Mouse (Mus musculus): ENCODE measurements around the gene Itga11. TPM values are rescaled to one million over a fixed set of nuclear protein-coding genes. Genes with fewer than 3 reads are reported as not detected.
A peak's percentile ranks its signal among the peaks of the same experiment; 100 is the strongest.

Gene Itga11
- polyA plus RNA-seq, 1 experiment from 2014 or later = 2.5 TPM

DNA sequence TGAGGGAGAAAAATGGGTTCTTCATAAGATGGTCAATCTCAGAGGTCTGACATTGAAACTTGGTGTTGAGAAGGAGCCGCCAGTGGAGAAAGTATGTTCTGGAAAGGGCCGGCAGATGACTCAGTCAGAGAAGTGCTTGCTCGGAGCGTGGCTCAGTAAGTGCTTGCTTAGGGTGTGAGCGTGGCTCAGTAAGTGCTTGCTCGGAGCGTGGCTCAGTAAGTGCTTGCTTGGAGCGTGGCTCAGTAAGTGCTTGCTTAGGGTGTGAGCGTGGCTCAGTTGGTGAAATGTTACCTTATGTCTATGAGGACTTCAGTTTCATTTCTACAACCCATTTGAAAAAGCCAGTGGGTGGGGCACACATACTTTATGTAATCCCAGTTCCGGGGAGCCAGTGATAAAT lies 12.1 kb downstream of the Itga11 start:
- H3K27me3 ChIP-seq (ENCODE audit: control insufficient read depth, insufficient read depth, low read length) = no peaks in the 10 kb centered on the region
- ATAC-seq (replicated peaks; ENCODE audit: insufficient number of reproducible peaks, low FRiP score, low TSS enrichment, low read depth) = no peak
- H3K4me3 ChIP-seq (ENCODE audit: low read depth, low read length) = no peak overlapping the region
- no peak overlapping the region for H3K9ac ChIP-seq (replicated peaks; ENCODE audit: low read length)
- no peaks in the 10 kb centered on the region for H3K9me3 ChIP-seq (replicated peaks; ENCODE audit: control insufficient read depth, low read length)
- no peak for DNase-seq (ENCODE audit: low spot score)
- no peaks in the 10 kb centered on the region for H3K36me3 ChIP-seq (replicated peaks; ENCODE audit: control insufficient read depth, insufficient read depth, low read depth, low read length)
- no peak overlapping the region for H3K27ac ChIP-seq (replicated peaks; ENCODE audit: low read depth, low read length)
- H3K4me2 ChIP-seq (ENCODE audit: low read depth, low read length) = no peak overlapping the region
- WGBS = 88% methylated on average over 10 of the region's 10 CpGs
- no peaks in the 10 kb centered on the region for H3K4me1 ChIP-seq (ENCODE audit: control insufficient read depth, insufficient read depth, low read length)

DNA sequence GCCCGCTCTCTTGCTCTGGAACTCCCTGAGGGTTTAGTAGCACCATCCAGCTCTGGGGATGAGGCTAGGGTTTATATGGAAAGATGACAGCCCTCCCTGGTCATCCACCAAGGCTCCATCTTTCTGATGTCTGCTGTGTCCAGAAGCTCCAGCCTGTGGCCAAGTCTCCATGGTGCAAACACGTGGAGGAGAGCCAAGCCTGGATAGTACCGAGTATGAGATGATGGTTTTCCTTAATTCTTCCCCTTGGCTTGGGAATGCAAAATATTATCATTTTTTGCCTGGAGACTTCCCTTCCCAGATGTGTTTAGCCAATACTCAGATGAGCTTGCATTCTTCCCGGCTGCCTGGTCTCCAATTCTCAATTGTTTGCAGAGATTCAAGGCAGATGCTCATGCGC lies 16.4 kb downstream of the Itga11 start:
- ATAC-seq (replicated peaks; ENCODE audit: insufficient number of reproducible peaks, low FRiP score, low TSS enrichment, low read depth) = no peak
- Histone ChIP-seq H3K36me3 (replicated peaks; ENCODE audit: control insufficient read depth, insufficient read depth, low read depth, low read length) (no peaks in the 10 kb centered on the region), H3K27me3 (ENCODE audit: control insufficient read depth, insufficient read depth, low read length) (no peaks in the 10 kb centered on the region), H3K9ac (replicated peaks; ENCODE audit: low read length) (no peak overlapping the region), H3K4me1 (ENCODE audit: control insufficient read depth, insufficient read depth, low read length) (no peaks in the 10 kb centered on the region; the same call in 1 of the 2 replicates), H3K4me3 (ENCODE audit: low read depth, low read length) (no peak overlapping the region), H3K4me2 (ENCODE audit: low read depth, low read length) (no peak overlapping the region), H3K9me3 (replicated peaks; ENCODE audit: control insufficient read depth, low read length) (no peaks in the 10 kb centered on the region), H3K27ac (replicated peaks; ENCODE audit: low read depth, low read length) (no peak overlapping the region)
- 76% methylated on average over 5 of the region's 5 CpGs for WGBS
- no peak for DNase-seq (ENCODE audit: low spot score)

DNA sequence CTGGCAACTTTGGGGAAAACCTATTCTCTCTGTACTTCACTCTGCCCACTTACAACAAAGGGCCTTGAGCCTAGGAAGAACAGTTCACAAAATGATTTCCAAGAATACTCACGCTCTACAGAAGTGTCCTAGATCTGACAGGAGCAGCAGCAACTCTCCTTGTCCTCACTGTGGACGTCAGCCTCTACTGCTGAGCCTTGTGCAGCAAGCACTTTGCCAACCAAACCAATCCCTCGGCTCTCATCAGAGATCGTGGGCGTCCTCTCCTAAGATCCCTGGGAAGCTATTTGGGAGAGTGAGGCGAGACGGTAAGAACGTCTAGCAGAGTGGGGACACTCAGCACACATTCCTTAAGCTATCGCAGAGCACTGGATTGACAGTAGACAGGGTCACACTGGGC lies 17.6 kb downstream of the Itga11 start:
- no peak overlapping the region for H3K4me3 ChIP-seq (ENCODE audit: low read depth, low read length)
- no peak overlapping the region for H3K27ac ChIP-seq (replicated peaks; ENCODE audit: low read depth, low read length)
- ATAC-seq (replicated peaks; ENCODE audit: insufficient number of reproducible peaks, low FRiP score, low TSS enrichment, low read depth) (no peak), DNase-seq (ENCODE audit: low spot score) (no peak)
- H3K9ac ChIP-seq (replicated peaks; ENCODE audit: low read length) = no peak overlapping the region
- H3K4me2 ChIP-seq (ENCODE audit: low read depth, low read length) = no peak overlapping the region
- H3K9me3 ChIP-seq (replicated peaks; ENCODE audit: control insufficient read depth, low read length) = no peaks in the 10 kb centered on the region
- no peaks in the 10 kb centered on the region for H3K27me3 ChIP-seq (ENCODE audit: control insufficient read depth, insufficient read depth, low read length)
- H3K36me3 ChIP-seq (replicated peaks; ENCODE audit: control insufficient read depth, insufficient read depth, low read depth, low read length) = no peaks in the 10 kb centered on the region
- WGBS = 80% methylated on average over 9 of the region's 9 CpGs
- no peaks in the 10 kb centered on the region; the same call in 1 of the 2 replicates for H3K4me1 ChIP-seq (ENCODE audit: control insufficient read depth, insufficient read depth, low read length)

DNA sequence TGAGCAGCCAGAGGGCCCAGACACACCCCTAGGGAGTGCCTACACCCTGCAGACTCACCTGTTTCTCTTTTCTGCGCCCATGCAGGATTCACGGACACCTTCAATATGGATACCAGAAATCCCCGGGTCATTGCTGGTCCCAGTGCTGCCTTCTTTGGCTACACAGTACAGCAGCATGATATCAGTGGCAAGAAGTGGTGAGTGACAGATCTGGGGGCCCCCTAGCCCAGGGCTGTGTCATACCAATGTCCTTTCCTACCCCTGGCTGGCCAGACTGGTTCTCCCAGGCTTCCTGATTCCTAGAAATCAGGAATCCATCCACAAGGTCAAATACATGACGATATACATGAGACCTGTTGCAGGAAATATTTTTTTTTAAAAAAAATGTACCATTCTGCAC lies 19.2 kb downstream of the Itga11 start:
- no peaks in the 10 kb centered on the region for H3K27me3 ChIP-seq (ENCODE audit: control insufficient read depth, insufficient read depth, low read length)
- H3K9ac ChIP-seq (replicated peaks; ENCODE audit: low read length) = no peak overlapping the region
- H3K36me3 ChIP-seq (replicated peaks; ENCODE audit: control insufficient read depth, insufficient read depth, low read depth, low read length) = no peaks in the 10 kb centered on the region
- H3K4me1 ChIP-seq (ENCODE audit: control insufficient read depth, insufficient read depth, low read length) = no peaks in the 10 kb centered on the region; the same call in 1 of the 2 replicates
- ATAC-seq (replicated peaks; ENCODE audit: insufficient number of reproducible peaks, low FRiP score, low TSS enrichment, low read depth) (no peak), DNase-seq (ENCODE audit: low spot score) (no peak)
- H3K9me3 ChIP-seq (replicated peaks; ENCODE audit: control insufficient read depth, low read length) = no peaks in the 10 kb centered on the region
- H3K4me3 ChIP-seq (ENCODE audit: low read depth, low read length) = no peak overlapping the region
- 82% methylated on average over 4 of the region's 4 CpGs for WGBS
- H3K4me2 ChIP-seq (ENCODE audit: low read depth, low read length) = no peak overlapping the region
- no peak overlapping the region for H3K27ac ChIP-seq (replicated peaks; ENCODE audit: low read depth, low read length)

DNA sequence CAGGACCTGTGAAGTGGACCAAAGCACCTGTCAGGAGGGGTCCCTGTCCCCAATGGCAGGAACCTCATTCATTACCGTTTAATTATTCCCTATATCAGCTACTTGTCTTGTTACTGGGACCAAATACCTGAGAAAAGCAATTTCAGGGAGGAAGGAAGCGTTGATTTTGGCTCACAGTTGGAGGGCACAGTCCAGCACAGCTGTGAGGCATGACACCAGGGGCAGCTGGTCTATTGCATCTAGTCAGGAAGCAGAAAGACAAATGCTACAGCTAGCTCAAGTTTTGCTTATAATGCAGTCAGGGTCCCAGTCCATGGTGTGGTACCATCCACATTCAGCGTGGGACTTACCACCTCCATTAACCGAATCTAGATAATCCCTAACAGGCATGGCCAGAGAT lies 29.6 kb downstream of the Itga11 start:
- Histone ChIP-seq H3K9ac (replicated peaks; ENCODE audit: low read length) (no peak overlapping the region), H3K27ac (replicated peaks; ENCODE audit: low read depth, low read length) (no peak overlapping the region), H3K4me3 (ENCODE audit: low read depth, low read length) (no peak overlapping the region), H3K4me1 (ENCODE audit: control insufficient read depth, insufficient read depth, low read length) (peaks cover 2% of the 10 kb centered on the region), H3K27me3 (ENCODE audit: control insufficient read depth, insufficient read depth, low read length) (no peaks in the 10 kb centered on the region), H3K4me2 (ENCODE audit: low read depth, low read length) (no peak overlapping the region), H3K9me3 (replicated peaks; ENCODE audit: control insufficient read depth, low read length) (no peaks in the 10 kb centered on the region), H3K36me3 (replicated peaks; ENCODE audit: control insufficient read depth, insufficient read depth, low read depth, low read length) (no peaks in the 10 kb centered on the region)
- DNase-seq (ENCODE audit: low spot score) = no peak
- WGBS = 78% methylated on average over 4 of the region's 4 CpGs
- ATAC-seq (replicated peaks; ENCODE audit: insufficient number of reproducible peaks, low FRiP score, low TSS enrichment, low read depth) = no peak

DNA sequence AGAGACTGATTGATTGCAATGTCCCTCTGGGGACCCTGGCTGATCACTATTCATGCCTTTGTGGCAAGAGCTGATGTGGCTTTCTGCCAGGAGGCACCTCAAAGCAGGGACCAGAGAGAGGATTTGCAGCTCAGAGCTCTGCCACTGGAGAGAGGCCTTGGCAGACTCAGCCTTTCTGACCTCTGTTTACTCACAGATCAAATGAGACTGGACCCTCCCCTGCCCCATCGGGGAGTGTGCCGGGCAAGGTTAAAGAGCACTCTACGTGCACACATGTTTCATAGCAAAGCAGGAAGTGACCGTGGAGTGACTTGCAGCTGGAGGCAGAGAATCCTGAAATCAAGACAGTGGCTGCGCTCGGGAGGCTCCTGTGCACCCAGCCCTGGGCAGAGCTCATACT lies 30.2 kb downstream of the Itga11 start:
- peak; percentile 41 for DNase-seq (ENCODE audit: low spot score)
- no peaks in the 10 kb centered on the region for H3K36me3 ChIP-seq (replicated peaks; ENCODE audit: control insufficient read depth, insufficient read depth, low read depth, low read length)
- no peak overlapping the region for H3K4me2 ChIP-seq (ENCODE audit: low read depth, low read length)
- H3K9ac ChIP-seq (replicated peaks; ENCODE audit: low read length) = no peak overlapping the region
- 0 out of 2 replicates have a peak, but pooled peaks have one; percentile 44 for ATAC-seq (replicated peaks; ENCODE audit: insufficient number of reproducible peaks, low FRiP score, low TSS enrichment, low read depth)
- no peaks in the 10 kb centered on the region for H3K27me3 ChIP-seq (ENCODE audit: control insufficient read depth, insufficient read depth, low read length)
- H3K4me1 ChIP-seq (ENCODE audit: control insufficient read depth, insufficient read depth, low read length) = peaks cover 2% of the 10 kb centered on the region
- no peak overlapping the region for H3K27ac ChIP-seq (replicated peaks; ENCODE audit: low read depth, low read length)
- H3K4me3 ChIP-seq (ENCODE audit: low read depth, low read length) = no peak overlapping the region
- 20% methylated on average over 6 of the region's 6 CpGs for WGBS
- no peaks in the 10 kb centered on the region for H3K9me3 ChIP-seq (replicated peaks; ENCODE audit: control insufficient read depth, low read length)

DNA sequence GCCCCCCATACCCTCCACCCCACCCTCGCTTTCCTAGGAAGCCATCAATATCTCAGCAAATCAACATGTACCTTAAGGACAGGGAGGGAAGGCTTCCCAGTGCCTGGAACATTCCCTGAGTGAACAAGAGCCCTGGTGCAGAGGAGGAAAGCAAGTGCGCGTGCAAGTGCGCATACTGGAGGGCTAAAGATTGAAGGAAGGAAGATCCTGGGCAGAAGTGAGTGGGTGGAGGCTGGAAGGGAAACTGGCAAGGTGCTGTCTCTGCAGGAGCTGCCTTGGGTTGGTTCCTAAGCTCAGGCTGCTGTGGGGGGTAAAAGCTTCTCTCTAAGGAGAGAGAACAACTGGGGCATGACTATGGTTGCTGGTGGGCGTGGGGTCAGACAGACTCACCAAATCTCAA lies 32.4 kb downstream of the Itga11 start:
- H3K27ac ChIP-seq (replicated peaks; ENCODE audit: low read depth, low read length) = no peak overlapping the region
- no peaks in the 10 kb centered on the region for H3K36me3 ChIP-seq (replicated peaks; ENCODE audit: control insufficient read depth, insufficient read depth, low read depth, low read length)
- H3K27me3 ChIP-seq (ENCODE audit: control insufficient read depth, insufficient read depth, low read length) = no peaks in the 10 kb centered on the region
- 90% methylated on average over 5 of the region's 5 CpGs for WGBS
- no peaks in the 10 kb centered on the region for H3K9me3 ChIP-seq (replicated peaks; ENCODE audit: control insufficient read depth, low read length)
- no peak overlapping the region for H3K4me2 ChIP-seq (ENCODE audit: low read depth, low read length)
- DNase-seq (ENCODE audit: low spot score) (no peak), ATAC-seq (replicated peaks; ENCODE audit: insufficient number of reproducible peaks, low FRiP score, low TSS enrichment, low read depth) (no peak)
- no peak overlapping the region for H3K9ac ChIP-seq (replicated peaks; ENCODE audit: low read length)
- no peak overlapping the region for H3K4me3 ChIP-seq (ENCODE audit: low read depth, low read length)
- peaks cover 2% of the 10 kb centered on the region for H3K4me1 ChIP-seq (ENCODE audit: control insufficient read depth, insufficient read depth, low read length)

DNA sequence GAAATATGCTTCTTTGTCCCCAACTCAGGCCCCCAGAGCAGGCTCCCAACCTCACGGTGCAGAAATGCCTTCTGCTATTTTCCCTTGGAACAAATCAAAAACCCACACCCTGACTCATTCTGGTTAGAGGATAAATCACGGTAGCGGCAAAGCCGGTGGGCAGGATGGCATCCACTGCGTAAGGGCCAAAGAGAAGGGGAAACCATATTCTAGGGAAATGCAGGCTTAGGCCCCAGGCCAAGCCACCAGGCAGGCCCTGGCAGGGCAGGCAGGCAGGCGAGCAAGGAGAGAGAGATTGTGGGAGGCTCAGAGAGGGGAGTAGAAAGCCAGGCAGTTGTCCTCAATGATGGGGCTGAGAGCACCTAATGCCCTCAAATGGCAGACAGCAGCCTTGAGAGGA lies 34.7 kb downstream of the Itga11 start:
- H3K27me3 ChIP-seq (ENCODE audit: control insufficient read depth, insufficient read depth, low read length) = no peaks in the 10 kb centered on the region
- ATAC-seq (replicated peaks; ENCODE audit: insufficient number of reproducible peaks, low FRiP score, low TSS enrichment, low read depth) (no peak), DNase-seq (ENCODE audit: low spot score) (no peak)
- no peaks in the 10 kb centered on the region for H3K36me3 ChIP-seq (replicated peaks; ENCODE audit: control insufficient read depth, insufficient read depth, low read depth, low read length)
- peaks cover 2% of the 10 kb centered on the region for H3K4me1 ChIP-seq (ENCODE audit: control insufficient read depth, insufficient read depth, low read length)
- H3K27ac ChIP-seq (replicated peaks; ENCODE audit: low read depth, low read length) = no peak overlapping the region
- no peak overlapping the region for H3K4me3 ChIP-seq (ENCODE audit: low read depth, low read length)
- H3K9me3 ChIP-seq (replicated peaks; ENCODE audit: control insufficient read depth, low read length) = no peaks in the 10 kb centered on the region
- WGBS = 84% methylated on average over 6 of the region's 6 CpGs
- no peak overlapping the region for H3K9ac ChIP-seq (replicated peaks; ENCODE audit: low read length)
- no peak overlapping the region for H3K4me2 ChIP-seq (ENCODE audit: low read depth, low read length)

All from embryonic facial prominence, embryonic 11.5 days (tissue).